Mouse (Mus musculus) heart, postnatal 10 days (tissue): ENCODE data around the gene Ctsk. TPM values are rescaled to one million over a fixed set of nuclear protein-coding genes. Genes with fewer than 3 reads are reported as not detected.

Experiments used
- DNase-seq, 2 experiments: peaks; one replicate each; pipeline ENCODE4 v3.0.0; 2021
- intact Hi-C: fragments of 180-260 bp; cut with DNase I; formaldehyde crosslinking; loops from one replicate; pipeline ENCODE4 v1.15.1; 2025
- total RNA-seq, 2 experiments: library from RNA; stranded (reverse); gene quantifications; 2 replicates each; pipeline ENCODE4 v1.2.3; 2021

Gene Ctsk
- 10 to 100 TPM; 17.5 to 17.9 TPM for total RNA-seq

DNA sequence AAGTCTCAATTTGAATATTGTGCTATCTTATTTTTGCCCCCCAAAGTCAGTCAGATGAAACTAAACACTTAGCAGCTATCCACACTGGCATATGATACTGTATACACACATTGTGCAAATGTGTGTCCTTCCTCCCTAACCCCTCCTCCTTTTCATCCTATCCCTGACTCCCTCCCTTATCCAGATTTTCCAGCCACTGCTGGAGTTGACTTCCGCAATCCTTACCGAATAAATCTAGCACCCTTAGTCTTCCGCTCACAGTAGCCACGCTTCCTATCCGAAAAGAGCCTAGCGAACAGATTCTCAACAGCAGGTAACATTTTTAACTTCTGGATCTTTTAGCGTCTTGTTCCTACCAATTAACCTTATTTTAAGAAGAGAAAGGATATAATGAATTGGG is at the start of gene Ctsk:
Gene Ctsk (plus strand): TSS at position 233 of the 400 bp plus-strand sequence.
- peak; percentile 40 to 46 for DNase-seq

DNA sequence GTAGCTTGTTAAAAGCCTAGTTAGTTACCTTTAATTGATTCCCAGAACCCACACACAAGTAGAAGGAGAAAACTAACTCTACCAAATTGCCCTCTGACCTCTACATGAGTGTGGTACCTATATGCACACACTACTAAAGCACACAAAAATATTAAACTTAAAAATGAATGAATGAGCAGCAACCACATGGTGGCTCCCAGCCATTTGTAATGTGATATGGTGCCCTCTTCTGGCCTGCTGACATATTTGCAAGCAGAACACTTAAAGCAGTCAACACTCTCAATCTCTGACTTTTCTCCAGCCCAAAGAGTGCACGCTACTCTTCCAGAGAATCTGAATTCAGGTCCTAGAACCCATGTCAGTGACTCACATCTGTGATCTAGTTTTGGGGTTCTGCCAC is 48.6 kb upstream of the Ctsk start:
- intact Hi-C loops, result loop anchor here (1.0 kb wide), 1 partner anchor 101 kb away; no protein-coding TSS in a partner anchor
- DNase-seq, result peak; percentile 56 to 75

More for the DNA sequence above, at the start of gene Ctsk:
- intact Hi-C loops, result no loop called here

DNA sequence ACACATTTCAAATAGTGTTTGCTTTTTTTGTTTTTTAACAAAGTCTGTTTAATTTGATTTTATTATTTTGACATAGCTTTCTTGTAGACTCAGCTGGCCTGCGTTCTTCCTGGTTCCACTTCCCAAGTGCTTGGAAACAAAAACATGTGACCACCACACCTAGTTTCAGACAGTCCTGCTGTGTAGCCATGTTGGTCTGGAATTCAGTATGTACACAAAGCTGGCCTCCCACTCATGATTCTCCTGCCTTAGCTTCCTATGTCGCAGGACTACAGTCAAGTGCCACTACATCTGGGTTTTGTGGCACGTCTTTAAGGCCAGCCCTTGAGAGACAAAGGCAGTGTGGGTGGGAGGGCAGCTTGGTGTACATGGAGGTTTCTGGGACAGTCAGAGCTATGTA is 48.1 kb upstream of the Ctsk start:
- intact Hi-C loops, result loop anchor here (1.0 kb wide), 1 partner anchor 102 kb away; no protein-coding TSS in a partner anchor
- DNase-seq, result no peak

DNA sequence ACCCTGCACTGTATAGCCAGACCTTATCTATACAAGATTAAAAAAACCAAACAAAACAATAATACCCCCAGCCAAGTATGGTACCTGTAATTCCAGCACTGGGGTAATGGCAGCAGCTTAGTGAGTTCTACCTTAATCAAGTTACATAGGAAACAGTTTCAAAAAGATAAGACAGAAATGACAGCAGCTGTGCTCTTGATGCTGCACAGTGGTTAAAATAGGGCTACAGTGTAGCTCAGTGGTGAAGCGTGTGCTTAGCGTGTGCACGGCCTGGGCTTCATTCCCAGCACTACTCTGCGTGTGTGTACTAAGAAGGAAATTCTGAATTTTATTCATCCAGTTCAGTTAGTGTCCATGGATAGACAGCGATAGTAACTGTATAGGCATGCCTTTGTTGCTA is 42.7 kb upstream of the Ctsk start:
- DNase-seq, result no peak
- intact Hi-C loops, result no loop called here

DNA sequence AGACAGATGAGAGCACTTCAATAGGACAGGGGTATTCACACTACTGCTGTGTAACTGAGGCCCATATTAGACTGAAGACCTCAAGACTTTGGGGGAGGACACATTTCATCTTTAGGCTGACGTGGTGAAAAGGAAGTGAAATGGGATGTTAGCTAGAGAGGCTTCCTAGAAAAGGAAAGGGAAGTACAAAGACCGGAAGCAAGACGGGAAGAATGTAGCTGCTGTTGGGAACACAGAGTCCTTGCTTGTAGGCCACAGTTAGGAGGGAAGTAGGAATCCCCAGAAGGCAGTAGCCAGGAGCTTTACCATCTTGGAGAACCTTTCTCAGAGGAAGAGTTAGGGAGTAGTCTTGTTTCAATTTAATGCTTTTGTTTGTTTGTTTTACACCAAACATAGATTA is 41.3 kb upstream of the Ctsk start:
- intact Hi-C loops, result no loop called here
- DNase-seq, result no peak

DNA sequence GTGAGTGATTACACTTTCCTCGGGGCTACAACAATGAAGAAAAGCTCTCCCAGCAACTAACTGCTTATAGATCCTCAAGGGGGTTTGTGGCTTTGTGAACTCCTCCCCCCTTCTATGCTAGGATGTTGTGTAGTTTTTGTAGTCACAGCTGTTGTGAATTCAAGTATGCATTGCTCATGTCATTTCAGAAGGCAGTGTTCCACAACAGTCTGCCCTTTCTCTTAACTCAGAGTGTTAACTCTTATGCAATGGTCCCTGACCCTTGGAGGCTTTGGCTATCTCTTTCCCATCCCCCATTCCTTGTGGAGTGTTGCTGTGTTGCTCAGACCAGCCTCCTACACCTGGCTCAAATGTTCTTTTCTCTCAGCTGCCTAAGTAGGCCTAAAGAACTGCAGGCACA is 39.7 kb upstream of the Ctsk start:
- DNase-seq, result no peak
- intact Hi-C loops, result no loop called here

DNA sequence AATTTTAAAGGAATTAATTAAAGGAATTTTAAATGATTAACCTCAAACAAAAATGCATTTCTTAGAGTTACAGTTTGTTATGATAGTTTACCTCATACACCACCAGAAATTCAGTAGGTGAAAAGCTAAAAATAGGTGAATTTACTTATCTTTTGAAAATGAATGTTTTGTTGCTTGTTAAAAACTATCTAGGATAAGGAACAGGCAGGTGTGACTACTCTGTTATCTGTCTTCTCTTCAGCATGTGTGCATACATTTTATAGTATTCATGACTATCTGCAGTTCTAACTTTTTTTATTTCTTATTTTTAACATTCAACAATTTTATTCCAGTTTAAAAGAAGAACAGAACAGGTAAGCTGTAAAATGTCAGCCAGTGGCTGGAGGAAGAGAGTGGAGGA is 35.2 kb upstream of the Ctsk start:
- DNase-seq, result no peak
- intact Hi-C loops, result no loop called here

DNA sequence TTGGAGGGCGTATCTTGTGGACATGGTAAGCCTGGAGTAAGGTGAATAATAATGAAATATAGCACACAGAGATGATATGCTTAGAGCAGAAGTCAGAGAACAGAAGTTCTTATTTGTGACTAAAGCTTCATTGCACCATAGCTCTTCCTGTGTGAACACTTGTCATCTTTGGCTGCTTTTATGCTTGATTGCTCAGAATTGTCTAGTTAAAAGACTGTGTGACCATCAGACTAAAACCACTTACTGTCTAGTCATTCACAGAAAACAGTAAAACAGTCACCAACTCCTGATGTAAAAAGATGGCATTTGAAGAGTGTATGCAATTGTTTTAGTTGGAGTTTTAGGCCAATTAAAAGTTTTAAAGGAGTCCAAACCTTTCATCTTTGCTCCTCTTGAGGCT is 20.1 kb upstream of the Ctsk start:
- intact Hi-C loops, result no loop called here
- DNase-seq, result no peak

DNA sequence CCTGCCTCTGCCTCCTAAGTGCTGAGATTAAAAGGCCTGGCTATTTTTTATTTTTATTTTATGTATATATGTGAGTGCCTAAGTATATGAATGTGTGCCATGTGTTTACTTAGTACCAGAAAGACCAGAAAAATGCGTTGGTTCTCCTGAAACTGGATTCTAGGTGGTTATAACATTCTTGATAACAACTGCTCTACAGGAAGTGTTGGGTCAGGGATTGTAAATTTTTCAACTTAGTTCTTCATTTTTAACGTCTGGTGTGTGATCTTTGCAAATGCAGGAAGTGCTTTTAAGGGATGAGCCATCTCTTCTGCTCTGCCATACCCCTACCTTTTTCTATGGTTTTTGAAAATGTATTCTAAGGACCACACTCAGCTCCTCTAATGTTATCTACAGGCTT is 12.6 kb upstream of the Ctsk start:
- DNase-seq, result no peak
- intact Hi-C loops, result no loop called here

DNA sequence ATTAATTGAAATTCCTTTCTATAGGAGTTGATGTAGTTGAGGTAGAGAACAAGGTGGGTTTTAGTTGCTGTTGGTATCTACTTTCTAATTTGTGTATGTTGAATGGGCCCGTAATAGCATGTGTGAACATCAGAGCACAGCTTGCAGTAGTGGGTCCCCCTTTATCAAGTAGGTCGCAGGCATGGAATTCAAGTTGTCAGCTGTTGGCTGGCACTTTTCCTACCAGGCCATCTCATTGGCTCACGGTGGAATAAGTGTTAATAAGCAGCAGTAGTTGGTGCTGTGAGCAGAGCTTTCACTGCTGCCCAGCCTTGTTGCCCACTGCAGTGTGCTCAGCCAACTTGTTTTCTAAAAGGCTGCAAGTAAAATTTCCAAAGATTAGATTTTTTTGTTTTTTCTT is 10.4 kb upstream of the Ctsk start:
- no peak for DNase-seq
- intact Hi-C loops, result no loop called here

DNA sequence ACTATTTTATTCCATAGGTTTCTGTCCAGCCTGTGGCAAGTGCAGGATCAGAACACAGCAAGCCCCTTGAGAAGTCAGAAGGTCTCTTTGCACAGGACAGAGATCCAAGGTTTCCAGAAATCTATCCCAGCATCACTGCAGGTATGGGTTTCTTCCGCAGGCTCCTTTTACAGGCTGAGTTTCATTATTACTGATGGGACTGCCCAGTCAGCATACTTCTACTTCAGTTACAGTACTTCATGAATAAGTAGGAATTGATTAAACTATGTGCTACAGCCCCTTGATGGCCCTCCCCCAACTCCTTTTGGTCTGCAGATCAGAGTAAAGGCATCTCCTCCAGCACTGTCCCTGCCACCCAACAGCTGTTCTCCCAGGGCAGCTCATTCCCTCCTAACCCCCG is 8.8 kb upstream of the Ctsk start:
- no peak for DNase-seq
- intact Hi-C loops, result no loop called here

DNA sequence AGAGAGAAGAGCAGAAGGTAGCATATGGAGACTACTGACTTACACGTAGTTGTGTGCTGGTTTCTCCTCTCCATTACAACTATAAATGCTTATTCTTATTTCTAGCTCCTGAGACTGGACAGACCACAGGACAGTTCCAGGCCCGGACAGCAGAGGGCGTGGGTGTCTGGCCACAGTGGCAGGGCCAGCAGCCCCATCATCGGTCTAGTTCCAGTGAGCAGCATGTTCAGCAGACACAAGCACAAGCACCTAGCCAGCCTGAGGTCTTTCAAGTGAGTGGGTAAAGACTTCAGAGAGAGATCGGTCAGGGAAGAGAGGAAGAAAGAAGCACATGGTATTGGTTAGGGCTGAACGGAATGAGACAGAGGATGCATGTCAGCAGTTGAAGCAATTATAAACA is 4.7 kb upstream of the Ctsk start:
- DNase-seq, result peak; percentile 63 to 72
- intact Hi-C loops, result no loop called here

DNA sequence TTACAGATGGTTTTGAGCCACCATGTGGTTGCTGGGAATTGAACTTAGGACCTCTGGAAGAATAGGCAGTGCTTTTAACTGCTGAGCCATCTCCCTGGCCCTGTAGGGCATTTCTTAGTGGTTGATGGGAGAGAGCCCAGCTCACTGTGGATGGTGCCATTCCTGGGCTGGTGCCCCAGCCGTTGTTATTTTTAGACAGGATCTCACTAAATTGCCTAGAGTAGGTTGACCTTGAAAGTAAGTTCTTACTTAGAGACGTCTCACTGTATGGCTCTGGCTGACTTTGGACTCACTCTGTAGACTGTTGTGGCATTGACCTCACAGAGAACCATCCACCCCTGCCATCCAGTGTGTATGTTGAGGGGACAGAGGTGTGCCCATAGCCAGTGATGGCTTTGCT is 827 bp upstream of the Ctsk start:
- peak; percentile 32 to 44 for DNase-seq
- intact Hi-C loops, result no loop called here

DNA sequence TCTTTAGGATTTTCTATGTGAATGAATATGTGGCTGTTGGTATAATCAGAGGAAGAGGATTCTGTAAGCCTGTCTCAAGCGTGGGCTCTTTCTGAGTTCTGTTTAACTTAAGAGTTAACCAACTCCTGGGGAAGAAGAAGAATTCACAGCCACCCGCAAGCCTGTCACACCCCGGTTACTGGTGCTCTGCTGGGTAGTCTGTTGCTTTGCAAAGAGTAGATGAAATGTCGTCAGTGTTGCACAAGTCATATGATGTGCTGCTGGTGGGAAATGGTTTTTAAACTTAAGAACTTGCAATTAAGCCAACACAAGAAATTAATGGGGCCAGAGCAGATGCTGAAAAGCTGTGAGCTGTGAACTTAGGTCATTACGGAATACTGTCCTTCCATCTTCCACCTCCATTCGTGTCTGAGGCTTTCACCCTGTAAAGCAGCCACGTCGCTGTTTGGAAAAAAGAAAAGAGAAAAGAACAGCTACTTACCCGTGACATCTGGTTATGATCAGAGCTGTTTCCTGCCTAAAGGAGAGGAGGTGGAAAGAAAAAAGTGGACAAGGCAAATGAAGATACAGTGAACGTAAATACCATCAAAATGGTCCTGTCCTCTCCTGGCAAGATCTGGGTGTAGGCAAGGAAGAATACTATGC is 562 bp downstream of the Ctsk start:
- DNase-seq, result peak in 1 of 2 experiments; percentile 21
- intact Hi-C loops, result no loop called here

DNA sequence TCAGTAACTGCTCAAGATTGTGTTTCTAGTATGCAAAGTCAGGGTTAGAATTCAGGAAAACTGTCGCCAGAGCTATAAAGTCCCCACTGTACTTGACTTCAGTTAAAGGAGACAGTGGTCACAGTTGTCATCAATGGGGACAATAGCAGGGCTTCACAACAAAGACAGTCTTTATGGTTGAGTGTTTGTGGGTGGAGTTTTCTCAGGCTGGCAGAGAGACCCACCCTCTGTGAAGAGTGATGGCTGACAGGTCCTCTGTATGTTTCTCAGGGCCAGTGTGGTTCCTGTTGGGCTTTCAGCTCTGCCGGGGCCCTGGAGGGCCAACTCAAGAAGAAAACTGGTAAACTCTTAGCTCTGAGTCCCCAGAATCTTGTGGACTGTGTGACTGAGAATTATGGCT is 3.3 kb downstream of the Ctsk start:
- DNase-seq, result no peak
- intact Hi-C loops, result no loop called here

DNA sequence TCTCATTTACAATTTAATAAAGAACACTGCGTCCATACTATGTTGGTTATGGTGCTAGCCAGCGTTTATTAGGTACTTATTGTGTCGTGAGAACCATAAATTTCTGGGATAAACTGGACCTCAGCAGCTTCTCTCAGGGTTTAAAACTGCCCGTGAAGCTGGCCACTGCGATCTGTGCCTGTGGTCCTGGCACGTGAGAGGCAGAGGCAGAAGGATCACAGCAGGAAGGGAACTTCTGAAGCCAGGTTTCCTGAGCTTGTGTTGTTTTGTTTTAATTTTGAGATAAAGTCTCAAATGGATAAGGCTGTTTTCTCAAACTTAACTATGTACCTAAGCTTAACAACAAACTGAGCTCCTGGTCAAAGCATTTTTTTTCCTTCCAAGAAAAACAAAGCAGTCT is 10.3 kb downstream of the Ctsk start:
- DNase-seq, result no peak
- intact Hi-C loops, result no loop called here

DNA sequence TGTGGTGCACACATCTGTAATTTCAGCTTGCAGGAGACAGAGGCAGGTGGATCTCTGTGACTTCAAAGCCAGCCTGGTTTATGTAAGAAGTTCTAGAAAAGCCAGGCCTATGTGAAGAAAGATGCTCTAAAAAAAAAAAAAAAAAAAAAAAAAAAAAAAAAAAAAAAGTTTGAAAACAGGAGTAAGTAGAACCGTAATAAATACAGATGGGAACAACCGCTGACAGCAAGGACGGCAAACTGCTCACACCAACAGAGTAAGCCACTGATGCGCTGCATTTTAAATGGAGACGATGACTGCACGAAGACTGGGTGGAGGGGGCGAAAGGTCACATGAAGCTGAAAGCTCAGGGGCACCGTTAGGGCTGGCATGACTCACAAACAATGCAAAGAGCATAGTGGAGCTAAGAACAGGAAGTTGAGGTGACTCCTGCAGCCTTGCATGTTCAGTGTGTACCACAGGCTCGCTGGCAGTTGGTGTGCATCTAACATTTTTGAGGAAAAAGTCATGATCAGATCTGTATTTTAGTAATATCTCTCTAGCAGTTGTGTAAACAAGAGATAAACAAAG is 12.6 kb downstream of the Ctsk start:
- no peak for DNase-seq
- intact Hi-C loops, result loop anchor here (10.0 kb wide), 1 partner anchor 103 kb away; no protein-coding TSS in a partner anchor

DNA sequence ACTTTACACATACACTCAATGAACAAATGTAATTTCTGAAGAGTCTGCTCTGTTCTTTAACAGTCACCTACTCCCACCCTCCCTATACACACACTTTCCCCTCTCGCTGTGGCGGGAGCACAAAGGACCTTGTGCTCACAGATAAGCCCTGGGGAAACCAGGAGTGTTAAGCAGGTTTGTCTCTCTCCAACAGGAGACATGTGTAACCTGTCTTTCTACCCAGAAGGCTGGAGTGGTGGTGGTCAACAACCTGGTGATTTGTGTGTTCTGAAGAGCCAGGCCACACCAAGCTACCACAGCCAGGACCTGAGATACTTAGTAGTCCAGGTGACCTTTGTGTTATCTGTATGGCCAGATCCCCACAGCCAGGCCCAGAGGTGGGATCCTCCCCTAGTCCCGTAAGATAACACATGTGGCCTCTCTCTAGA is 17.6 kb downstream of the Ctsk start:
- DNase-seq, result no peak
- intact Hi-C loops, result loop anchor here (1.0 to 10.0 kb wide), 3 partner anchors 71 to 256 kb away; partner anchors contain the start of gene Golph3l

DNA sequence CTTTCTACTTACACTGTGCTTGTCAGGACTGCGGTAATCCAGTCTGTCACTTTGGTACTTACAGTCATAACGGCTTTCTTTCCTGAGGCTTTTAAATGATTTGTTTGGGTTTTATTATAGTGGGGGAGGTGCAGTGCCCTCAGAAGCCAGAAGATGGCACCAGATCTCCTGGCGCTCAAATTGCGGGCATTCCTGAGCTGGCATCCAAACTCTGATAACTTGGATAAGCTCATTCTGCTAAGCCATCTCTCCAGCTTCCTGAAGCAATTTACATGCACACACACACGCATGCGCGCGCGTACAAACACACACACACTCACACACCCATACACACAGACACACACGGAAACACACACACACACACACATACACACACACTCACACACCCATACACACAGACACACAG is 18.4 kb downstream of the Ctsk start:
- intact Hi-C loops, result loop anchor here (1.0 to 10.0 kb wide), 3 partner anchors 70 to 255 kb away; partner anchors contain the start of gene Golph3l
- peak; percentile 66 to 77 for DNase-seq

DNA sequence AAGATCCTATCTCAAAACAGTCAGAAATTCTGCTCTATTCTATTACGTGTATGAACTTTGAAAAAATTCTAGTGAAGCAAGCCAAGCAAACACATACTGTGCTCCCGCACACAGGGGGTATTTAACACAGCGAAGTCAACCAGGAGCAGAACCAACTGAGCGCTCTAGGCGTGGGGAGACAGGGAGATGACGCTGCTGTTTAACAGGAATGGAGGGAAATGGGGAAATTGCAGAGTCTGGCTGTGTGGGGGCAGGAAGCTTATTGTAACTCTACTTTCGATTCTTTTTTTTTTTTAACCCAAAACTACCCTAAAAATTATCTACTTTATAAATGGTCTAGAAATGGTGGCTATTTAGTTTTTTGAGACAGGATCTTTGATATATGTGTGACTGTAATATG is 19.8 kb downstream of the Ctsk start:
- no peak for DNase-seq
- intact Hi-C loops, result loop anchor here (5.0 to 10.0 kb wide), 2 partner anchors 68 to 96 kb away; partner anchors contain the start of gene Golph3l

DNA sequence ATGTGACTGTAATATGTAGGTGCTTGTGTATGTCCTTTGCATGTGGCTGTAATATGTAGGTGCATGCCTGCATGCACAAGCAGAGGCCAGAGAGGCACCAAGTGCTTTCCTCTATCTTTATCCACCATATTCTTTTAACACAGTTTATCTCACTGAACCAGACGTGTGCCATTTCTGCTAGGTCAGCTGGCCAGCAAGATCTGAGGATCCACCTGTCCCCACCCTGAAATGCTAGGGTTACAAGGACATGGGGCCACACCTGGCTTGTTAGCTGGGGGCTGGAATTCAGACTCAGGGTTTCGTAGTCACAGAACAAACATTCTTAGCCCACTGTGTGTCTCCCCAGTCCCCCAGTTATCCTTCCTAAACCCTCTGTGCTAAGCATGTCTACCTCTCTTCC is 20.3 kb downstream of the Ctsk start:
- DNase-seq, result no peak
- intact Hi-C loops, result loop anchor here (5.0 to 10.0 kb wide), 2 partner anchors 68 to 95 kb away; partner anchors contain the start of gene Golph3l

DNA sequence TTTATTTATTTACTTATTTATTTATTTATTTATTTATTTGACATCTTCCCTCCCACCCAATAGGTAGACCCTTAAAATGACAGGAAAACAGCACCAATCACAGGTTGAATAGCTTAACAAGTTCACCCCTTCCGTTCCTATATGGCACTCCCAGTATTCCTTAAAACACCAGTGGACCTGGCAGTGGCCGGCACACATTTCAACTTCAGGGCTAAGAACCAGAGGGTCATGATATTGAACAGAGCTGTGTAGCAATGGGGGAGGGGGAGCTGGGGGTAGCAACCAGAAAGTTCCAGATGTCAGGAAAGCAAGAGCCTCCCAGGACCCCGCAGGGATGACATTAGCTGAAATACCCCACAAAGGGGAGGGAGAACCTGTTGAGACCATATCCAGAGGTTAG is 21.0 kb downstream of the Ctsk start:
- intact Hi-C loops, result no loop called here
- DNase-seq, result no peak
